Mouse (Mus musculus) layer of hippocampus, postnatal 10 days (tissue): ENCODE measurements around the gene Tedc1. TPM values are rescaled to one million over a fixed set of nuclear protein-coding genes. Genes with fewer than 3 reads are reported as not detected.
A peak's percentile ranks its signal among the peaks of the same experiment; 100 is the strongest.

Source experiments
- DNase-seq, 2 experiments: peaks; one replicate each; pipeline ENCODE4 v3.0.0; 2021; ENCODE audit warnings: low spot score in 2 of 2
- total RNA-seq, 2 experiments: library from RNA; stranded (reverse); gene quantifications; 2 replicates each; pipeline ENCODE4 v1.2.3; 2021

Tedc1 gene
- total RNA-seq, 2 experiments from 2014 or later = 3.0 to 3.3 TPM

DNA sequence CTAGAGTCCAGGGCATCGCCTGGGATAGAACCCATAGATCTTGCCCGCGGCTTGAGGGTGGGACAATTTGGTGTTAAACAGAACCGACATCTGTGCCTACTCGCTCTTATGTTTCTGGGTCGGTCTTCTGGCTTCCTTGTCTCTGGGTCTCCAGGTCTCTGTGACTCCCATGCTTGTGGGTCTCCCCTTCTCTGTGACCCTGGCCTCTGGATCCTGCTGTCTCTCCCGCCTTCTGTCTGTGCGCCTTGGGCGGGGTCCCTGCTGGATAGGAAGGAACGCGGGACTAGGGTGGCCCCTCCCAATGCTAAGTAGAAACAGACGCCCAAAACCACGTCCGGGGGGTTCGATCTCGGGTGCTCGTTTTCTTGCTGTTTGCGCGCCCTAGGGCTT, 4.0 kb upstream of the Tedc1 start:
- no peak for DNase-seq

DNA sequence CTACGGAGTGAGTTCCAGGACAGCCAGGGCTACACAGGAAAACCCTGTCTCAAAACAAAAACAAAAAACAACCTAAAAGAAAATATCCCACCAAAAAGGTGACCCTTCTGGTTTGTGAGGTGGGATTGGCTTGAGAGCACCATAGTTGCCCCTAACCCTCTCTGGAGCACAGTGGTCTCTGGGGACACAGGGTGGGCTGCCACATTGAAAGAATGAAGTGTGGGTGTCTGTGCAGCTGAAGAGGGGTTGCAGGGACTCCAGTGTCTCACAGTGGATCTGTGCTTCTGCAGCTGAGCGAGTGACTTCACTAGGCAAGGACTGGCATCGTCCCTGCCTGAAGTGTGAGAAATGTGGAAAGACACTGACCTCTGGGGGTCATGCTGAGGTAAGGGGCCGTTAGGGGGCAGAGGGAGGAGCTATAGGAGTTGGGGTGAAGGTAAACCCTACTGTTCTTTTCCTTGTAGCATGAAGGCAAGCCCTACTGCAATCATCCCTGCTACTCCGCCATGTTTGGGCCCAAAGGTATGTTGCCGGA, 3.2 kb upstream of the Tedc1 start:
- no peak for DNase-seq

GRCm38 (mm10) chr12:113153971-113154370, 2.2 kb upstream of the Tedc1 start:
- DNase-seq = no peak

DNA sequence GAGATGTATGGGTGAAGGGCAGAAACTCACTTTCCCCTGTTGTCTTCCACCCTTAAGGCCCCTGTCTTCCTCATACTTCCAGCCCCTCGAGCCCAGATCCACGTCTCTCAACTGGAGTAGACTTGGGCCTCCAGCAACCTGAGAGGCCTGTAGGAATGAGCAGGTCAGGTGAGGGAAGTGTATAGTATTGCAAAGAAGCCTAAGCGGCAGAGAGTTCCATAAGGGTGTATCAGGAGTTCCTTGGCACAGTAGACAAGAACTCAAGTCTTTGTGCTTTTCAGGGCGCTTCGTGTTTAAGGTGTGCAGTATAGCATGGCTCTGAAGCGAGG, 1.5 kb upstream of the Tedc1 start:
- DNase-seq = no peak

DNA sequence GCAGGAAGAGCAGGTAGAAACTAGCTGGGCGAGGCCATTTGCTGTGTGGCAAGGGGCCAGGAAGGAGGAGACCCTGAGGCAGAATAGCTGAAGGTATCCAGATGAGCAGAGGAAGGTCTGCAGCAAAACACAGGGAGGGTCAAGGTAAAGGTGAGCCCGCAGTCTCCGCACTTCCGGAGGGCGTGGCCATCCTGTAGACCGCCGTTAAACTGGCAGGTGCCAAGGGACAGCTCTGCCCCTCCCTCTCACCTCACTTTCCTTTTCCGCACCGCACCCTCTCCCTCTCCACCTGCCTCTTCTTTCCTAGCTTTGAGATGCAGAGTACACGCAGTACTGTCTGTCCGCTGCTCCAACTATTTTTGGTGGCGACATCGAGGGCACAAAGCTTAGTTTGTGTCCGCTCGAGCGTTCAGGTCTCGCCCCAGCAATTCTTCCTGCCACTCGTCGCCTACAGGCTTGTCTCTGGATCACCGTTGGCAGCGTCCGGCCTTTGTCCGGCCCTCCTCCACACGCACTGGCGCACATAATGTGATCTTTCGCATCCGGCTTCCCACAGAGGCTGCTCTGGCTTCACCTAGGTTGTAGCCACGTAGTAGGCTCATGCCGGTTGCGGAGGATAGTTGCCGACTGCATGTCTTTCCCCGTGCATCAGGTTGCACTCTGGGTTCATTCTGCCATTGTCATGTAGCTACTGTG, 997 bp upstream of the Tedc1 start:
- peak in 1 of 2 experiments; percentile 58 for DNase-seq

DNA sequence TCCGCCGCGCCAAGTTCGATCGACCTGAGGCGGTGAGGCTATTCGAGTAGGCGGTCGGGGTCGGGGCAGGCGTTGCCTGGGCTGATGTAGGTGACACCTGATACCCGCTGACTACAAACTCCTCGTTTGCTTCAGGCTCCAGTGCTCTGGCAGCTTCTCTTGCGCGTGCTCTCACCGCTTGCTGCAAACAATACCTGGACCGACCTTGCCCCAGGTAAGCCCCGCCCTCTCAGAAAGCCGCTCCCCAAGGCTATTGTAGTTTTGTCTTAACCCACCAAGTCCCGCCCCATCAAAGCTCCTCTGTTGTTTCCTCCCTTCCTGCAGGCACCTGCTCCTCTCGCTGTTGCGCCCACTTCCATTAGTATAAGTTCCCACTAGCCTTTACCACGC, 314 bp downstream of the Tedc1 start:
- no peak for DNase-seq

GRCm38 (mm10) chr12:113157002-113157401, 781 bp downstream of the Tedc1 start:
- DNase-seq = peak in 1 of 2 experiments; percentile 32

- peak in 1 of 2 experiments; percentile 9 for DNase-seq
These were observed 1.3 kb downstream of the Tedc1 start for GRCm38 (mm10) chr12:113157521-113157920.

DNA sequence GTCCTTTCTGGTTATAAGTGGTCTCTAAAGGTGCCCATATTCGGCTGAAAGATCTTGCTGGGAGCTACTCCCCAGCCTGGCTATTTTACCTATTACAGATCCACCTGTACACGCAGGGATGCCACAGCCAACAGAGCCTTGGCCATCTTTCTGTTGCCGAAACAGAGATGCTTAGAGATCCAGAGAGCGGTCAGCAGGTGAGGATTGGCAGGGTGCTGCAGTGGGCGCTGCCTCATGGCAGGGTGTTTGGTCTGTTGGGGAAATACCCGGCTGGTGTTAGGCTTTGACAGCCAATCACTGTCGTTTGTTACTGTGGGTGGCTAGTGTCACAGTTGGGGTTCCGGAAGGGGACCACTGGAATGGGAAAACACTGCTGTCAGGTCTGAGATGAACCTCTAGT, 1.8 kb downstream of the Tedc1 start:
- peak in 1 of 2 experiments; percentile 13 for DNase-seq

- DNase-seq = peak; percentile 66 to 72
These were observed 7.4 kb downstream of the Tedc1 start for GRCm38 (mm10) chr12:113163561-113164006.

DNA sequence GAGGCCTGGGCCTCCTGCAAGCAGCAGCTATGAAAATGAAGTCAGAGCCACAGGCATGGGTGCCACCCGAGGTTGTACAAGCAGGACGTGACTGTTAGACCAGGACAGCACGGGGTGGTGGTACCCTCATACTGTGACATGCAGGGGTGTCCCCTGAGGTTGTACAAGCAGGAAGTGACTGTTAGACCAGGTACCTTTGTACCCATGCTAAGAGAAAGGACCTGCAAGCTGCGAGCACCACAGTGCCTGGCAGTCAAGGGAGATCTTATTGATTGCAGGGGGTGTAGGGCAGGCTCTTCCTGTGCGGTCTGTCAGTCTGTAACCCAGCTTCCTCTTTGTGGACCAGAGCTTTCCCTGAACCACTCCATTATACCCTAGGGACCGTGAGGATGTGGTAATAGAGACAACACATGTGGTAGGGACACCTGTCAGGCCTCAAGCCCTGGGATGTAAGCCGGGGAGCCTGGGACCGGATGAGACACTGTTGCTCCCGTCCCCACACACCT, 11.9 kb downstream of the Tedc1 start:
- DNase-seq = peak in 1 of 2 experiments; percentile 9

- no peak for DNase-seq
These were observed 20.9 kb downstream of the Tedc1 start for GRCm38 (mm10) chr12:113176960-113177725.

- DNase-seq = no peak
These were observed 24.8 kb downstream of the Tedc1 start for GRCm38 (mm10) chr12:113181020-113181419.

DNA sequence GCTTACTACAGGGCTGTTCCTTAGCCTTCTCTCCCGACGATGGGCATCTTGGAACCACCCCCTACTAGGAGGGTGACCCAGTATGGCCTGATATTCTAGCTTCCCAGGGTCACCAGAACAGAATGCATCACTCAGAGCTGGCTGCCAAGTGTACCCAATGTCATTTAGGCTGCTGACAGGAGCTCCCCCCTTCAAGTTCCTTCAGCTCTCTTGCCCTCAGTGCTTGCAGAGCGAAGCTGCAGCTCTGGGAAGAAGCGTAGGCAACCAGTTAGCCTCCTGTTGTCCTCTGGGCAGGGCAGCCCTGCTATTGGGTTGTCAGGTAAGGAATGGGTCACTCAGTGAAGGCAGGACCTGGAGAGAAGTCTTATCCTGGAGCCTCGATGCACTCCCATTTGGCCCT, 28.7 kb downstream of the Tedc1 start:
- DNase-seq = no peak

GRCm38 (mm10) chr12:113185442-113186291, 29.4 kb downstream of the Tedc1 start, which contains the start of gene Tmem121:
Gene Tmem121, plus strand, starts transcription at chr12:113185930.
- DNase-seq = peak; percentile 62 to 77

DNA sequence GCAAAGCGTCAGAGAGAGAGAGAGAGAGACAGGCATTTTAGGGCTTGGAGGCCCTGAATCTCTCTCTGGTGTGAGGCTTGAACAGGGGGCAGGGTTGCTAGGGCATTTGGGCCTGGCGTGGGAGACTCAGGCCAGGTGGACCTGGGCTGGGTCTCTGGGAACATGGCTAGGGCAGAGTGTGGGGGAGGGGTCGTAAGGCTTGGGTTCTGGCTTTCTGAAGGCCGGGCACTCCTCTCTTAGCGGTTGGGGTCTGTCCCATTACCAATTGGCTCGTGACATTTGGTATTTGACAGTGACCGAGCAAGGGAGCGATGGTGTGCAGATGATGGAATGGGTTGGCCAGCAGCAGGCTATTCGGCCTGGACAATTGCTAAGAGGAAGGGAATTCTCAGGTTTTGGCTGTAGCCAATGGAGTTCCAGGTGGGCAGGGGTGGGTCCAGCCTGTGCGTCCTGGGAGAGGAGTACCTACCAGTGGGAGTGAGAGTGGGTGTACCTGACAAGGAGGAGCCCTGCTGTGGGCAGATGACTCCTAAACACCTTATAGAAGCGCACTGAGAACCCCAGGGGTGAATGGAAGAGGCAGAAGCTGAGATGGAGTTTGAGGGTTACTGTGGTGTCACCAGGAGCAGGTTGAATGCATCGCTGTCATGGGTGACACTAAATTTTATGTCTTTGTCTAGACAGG, 30.2 kb downstream of the Tedc1 start:
- DNase-seq = no peak

DNA sequence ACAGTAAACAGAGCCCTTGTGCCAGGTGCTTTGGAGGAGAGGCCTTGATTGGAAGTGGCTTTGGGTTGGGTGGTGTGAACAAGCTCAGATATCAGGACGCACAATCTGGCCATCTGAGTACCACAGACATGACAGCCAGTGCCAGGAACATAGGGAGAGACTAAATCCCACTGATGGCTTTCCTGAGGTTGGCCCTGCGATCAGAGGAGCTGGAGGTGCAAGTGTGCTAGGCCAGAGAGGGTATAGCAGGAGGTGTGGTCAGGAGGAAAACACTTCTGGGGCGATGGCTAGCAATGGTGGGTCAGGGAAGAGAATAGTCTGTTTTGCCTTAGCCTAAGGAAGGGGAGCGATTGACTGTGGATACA, 30.8 kb downstream of the Tedc1 start:
- no peak for DNase-seq

DNA sequence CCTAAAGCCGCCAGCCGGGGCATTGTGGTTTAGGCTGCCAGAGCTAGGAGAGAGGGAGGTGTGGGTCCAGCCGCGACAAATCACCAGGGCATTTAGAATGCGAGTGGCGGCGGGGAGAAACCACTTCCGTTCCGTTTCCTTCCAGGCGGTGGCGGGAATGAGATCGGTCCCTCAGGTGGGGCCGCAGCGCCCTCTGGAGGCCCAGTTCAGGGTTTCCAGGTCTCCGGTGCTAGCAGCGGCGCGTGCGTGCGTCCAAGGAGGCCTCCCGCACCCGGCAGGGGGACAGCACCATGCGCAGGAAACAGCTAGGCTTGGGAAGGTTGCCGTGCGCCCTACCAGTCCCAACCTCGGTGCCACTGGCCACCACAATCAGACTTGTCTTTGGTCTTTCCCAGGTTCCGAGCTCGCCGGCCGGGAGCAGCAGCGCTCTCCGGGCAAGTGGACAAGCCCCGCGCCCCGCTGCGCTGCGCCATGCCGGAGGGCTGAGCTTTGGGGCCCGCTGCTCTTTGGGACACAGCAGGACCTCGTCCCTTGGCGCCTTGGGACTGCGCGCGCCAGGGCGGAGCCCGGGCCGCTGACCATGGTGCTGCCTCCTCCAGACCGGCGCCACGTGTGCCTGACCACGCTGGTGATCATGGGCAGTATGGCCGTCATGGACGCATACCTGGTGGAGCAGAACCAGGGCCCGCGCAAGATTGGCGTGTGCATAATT, 31.5 kb downstream of the Tedc1 start:
- peak; percentile 96 for DNase-seq

- peak in 1 of 2 experiments; percentile 31 for DNase-seq
These were observed 32.3 kb downstream of the Tedc1 start for GRCm38 (mm10) chr12:113188349-113189055.
